Mouse (Mus musculus) urinary bladder, postnatal 36 days (tissue): Measurements from ENCODE around the gene Mst1.

Experiments used
- DNase-seq, 2 experiments: peaks; one replicate each; pipeline ENCODE4 v3.0.0; 2022; ENCODE audit warnings: low spot score in 2 of 2, mixed read lengths in 1 of 2

The Mst1 gene

GRCm38 (mm10) chr9:108129042-108129948 lies 49.1 kb downstream of the Mst1 start:
- no peak for DNase-seq

GRCm38 (mm10) chr9:108131502-108131901 lies 51.3 kb downstream of the Mst1 start:
- DNase-seq, result no peak

- DNase-seq, result no peak
Measured at GRCm38 (mm10) chr9:108132373-108132772, 52.1 kb downstream of the Mst1 start.

- DNase-seq, result no peak
Measured at GRCm38 (mm10) chr9:108133478-108133877, 53.2 kb downstream of the Mst1 start.
